Mouse (Mus musculus): ENCODE results near the gene Lgals1.

DNA sequence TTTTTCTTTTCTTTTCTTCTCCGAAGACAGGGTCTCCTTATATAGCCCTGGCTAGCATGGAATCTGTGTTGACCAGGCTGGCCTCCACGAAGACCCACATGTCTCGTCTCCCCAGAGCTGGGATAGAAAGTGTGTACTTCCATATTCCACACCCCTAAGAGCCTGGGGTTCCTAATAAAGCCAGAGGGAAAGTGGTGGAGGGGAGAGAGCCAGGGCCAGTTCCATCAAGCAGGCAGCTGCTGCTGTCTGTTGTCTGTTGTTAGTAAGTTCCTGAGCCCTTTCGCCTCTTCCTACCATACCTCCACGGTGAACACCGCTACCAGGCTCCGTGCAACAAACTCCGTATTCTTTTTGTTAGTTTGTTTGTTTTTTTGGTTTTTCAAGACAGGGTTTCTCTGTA, 2.0 kb downstream of the Lgals1 start:
- TF ChIP-seq POLR2A (IDR thresholded peaks at IDR 0.05; ENCODE audit: insufficient read length, low read depth): no peak
- TF ChIP-seq MAX (IDR thresholded peaks at IDR 0.05; ENCODE audit: low read depth): no peak
- no peak for TF ChIP-seq E2F4 (IDR thresholded peaks at IDR 0.05; ENCODE audit: insufficient read depth)
- peak; percentile 94 for TF ChIP-seq POLR2AphosphoS2 (IDR thresholded peaks at IDR 0.05; ENCODE audit: insufficient read length, low read depth)
- TF ChIP-seq USF1 (IDR thresholded peaks at IDR 0.05; ENCODE audit: low read depth): no peak
- peak; percentile 92 for TF ChIP-seq MYOD1 (IDR thresholded peaks at IDR 0.05; ENCODE audit: control insufficient read depth in 1 of 3, insufficient read length in 2 of 3, low read depth in 2 of 3)
- TF ChIP-seq MYOG (IDR thresholded peaks at IDR 0.05; ENCODE audit: control insufficient read depth in 1 of 3, insufficient read depth in 1 of 3, insufficient read length in 2 of 3, low read depth in 2 of 3): no peak
- no peak for TF ChIP-seq SRF (IDR thresholded peaks at IDR 0.05; ENCODE audit: control insufficient read depth, insufficient read length, low read depth)
- peak; percentile 22 for TF ChIP-seq TCF12 (IDR thresholded peaks at IDR 0.05; ENCODE audit: insufficient read depth, poor library complexity, severe bottlenecking)
- no peak for TF ChIP-seq TCF3 (IDR thresholded peaks at IDR 0.05; ENCODE audit: insufficient read length, low read depth)
- TF ChIP-seq REST (IDR thresholded peaks at IDR 0.05; ENCODE audit: insufficient read depth, insufficient read length): no peak
- no peak for TF ChIP-seq CEBPB (IDR thresholded peaks at IDR 0.05; ENCODE audit: insufficient read depth, poor library complexity, severe bottlenecking)
